Mouse (Mus musculus) limb, embryonic 11.5 days (tissue): ENCODE data around the gene Gpam. TPM values are rescaled to one million over a fixed set of nuclear protein-coding genes. Genes with fewer than 3 reads are reported as not detected.
A peak's percentile ranks its signal among the peaks of the same experiment; 100 is the strongest.

Source experiments
- ATAC-seq: fragments of 200-750 bp; cut with Nextera tagmentation; 2 replicates; pipeline ENCODE4 v1.8.0; 2017; ENCODE audit warnings: low read depth; ENCODE audit not compliant: insufficient number of reproducible peaks, low FRiP score, low TSS enrichment
- DNase-seq: peaks from one replicate; pipeline ENCODE4 v3.0.0-alpha.2; 2015; ENCODE audit warnings: low spot score
- H3K27ac ChIP-seq: fragments of 300-500 bp; sonication (generic); replicated peaks from 2 replicates; pipeline ENCODE4 v1.5.1; 2014; ENCODE audit warnings: low read depth, mild to moderate bottlenecking, low read length
- H3K27me3 ChIP-seq: fragments of 300-500 bp; sonication (generic); 2 replicates; pipeline ENCODE4 v1.6.1; 2014; ENCODE audit warnings: mild to moderate bottlenecking, low read length, mixed read lengths; ENCODE audit not compliant: control insufficient read depth, insufficient read depth
- H3K36me3 ChIP-seq: fragments of 300-500 bp; sonication (generic); 2 replicates; pipeline ENCODE4 v1.6.1; 2014; ENCODE audit warnings: mild to moderate bottlenecking, low read length, moderate library complexity, mixed read lengths; ENCODE audit not compliant: control insufficient read depth, insufficient read depth
- H3K4me1 ChIP-seq: fragments of 300-500 bp; sonication (generic); 2 replicates; pipeline ENCODE4 v1.6.1; 2014; ENCODE audit warnings: low read length, mixed read lengths; ENCODE audit not compliant: control insufficient read depth, insufficient read depth
- H3K4me2 ChIP-seq: fragments of 300-500 bp; sonication (generic); 2 replicates; pipeline ENCODE4 v1.6.1; 2014; ENCODE audit warnings: low read depth, mild to moderate bottlenecking, moderate library complexity; ENCODE audit not compliant: severe bottlenecking
- H3K4me3 ChIP-seq: fragments of 300-500 bp; sonication (generic); 2 replicates; pipeline ENCODE4 v1.5.1; 2014; ENCODE audit warnings: low read depth, low read length
- H3K9ac ChIP-seq: fragments of 300-500 bp; sonication (generic); 2 replicates; pipeline ENCODE4 v1.6.1; 2014; ENCODE audit warnings: mild to moderate bottlenecking, low read length
- H3K9me3 ChIP-seq: fragments of 300-500 bp; sonication (generic); 2 replicates; pipeline ENCODE4 v1.6.1; 2016; ENCODE audit warnings: low read length; ENCODE audit not compliant: control insufficient read depth
- WGBS: fragments of 180-500 bp; shearing (Covaris S2); extraction: QIAGEN DNeasy Blood & Tissue Kit; methylation state at CpG from one replicate; pipeline ENCODE4 v1.1.7; 2014; 5-methylcytosine and 5-hydroxymethylcytosine counted together
- polyA plus RNA-seq: library from polyadenylated mRNA; unstranded; fragments of >200 nt; fragmentation: Nextera tagmentation; extraction: Ambion mirVana; gene quantifications from 2 replicates; pipeline ENCODE4 v1.2.1, GENCODE M21; 2014

The Gpam gene
- polyA plus RNA-seq, 1 experiment from 2014 or later = 14.4 TPM

GRCm38 (mm10) chr19:55122351-55122980, 4.6 kb downstream of the Gpam start:
- ATAC-seq = 0 out of 2 replicates have a peak, but pooled peaks have one; percentile 17
- H3K4me2 ChIP-seq = no peak overlapping the region
- no peak overlapping the region for H3K27ac ChIP-seq

GRCm38 (mm10) chr19:55121836-55122235, 5.2 kb downstream of the Gpam start:
- 61% methylated on average over 6 of the region's 6 CpGs for WGBS
- H3K36me3 ChIP-seq = no peaks in the 10 kb centered on the region
- H3K9ac ChIP-seq = no peak overlapping the region
- H3K27me3 ChIP-seq = no peaks in the 10 kb centered on the region
- no peak for ATAC-seq
- no peak overlapping the region for H3K27ac ChIP-seq
- no peak overlapping the region for H3K4me3 ChIP-seq
- no peaks in the 10 kb centered on the region for H3K9me3 ChIP-seq
- no peak overlapping the region for H3K4me2 ChIP-seq
- no peaks in the 10 kb centered on the region for H3K4me1 ChIP-seq
- DNase-seq = no peak

More at GRCm38 (mm10) chr19:55122351-55122980, 4.6 kb downstream of the Gpam start:
- no peak overlapping the region for H3K4me3 ChIP-seq
- no peak for DNase-seq
- H3K9ac ChIP-seq = no peak overlapping the region
- 88% methylated on average over 4 of the region's 4 CpGs for WGBS
- H3K36me3 ChIP-seq = no peaks in the 10 kb centered on the region
- H3K4me1 ChIP-seq = no peaks in the 10 kb centered on the region
- H3K9me3 ChIP-seq = no peaks in the 10 kb centered on the region
- no peaks in the 10 kb centered on the region for H3K27me3 ChIP-seq

- H3K27ac ChIP-seq = no peak overlapping the region
Measured at GRCm38 (mm10) chr19:55120518-55121244, 6.4 kb downstream of the Gpam start.

GRCm38 (mm10) chr19:55119541-55119940, 7.5 kb downstream of the Gpam start:
- no peaks in the 10 kb centered on the region for H3K27me3 ChIP-seq
- ATAC-seq (no peak), DNase-seq (no peak)
- no peaks in the 10 kb centered on the region for H3K36me3 ChIP-seq
- no peak overlapping the region for H3K27ac ChIP-seq
- no peak overlapping the region for H3K4me2 ChIP-seq
- H3K9ac ChIP-seq = no peak overlapping the region
- no peak overlapping the region for H3K4me3 ChIP-seq
- H3K4me1 ChIP-seq = no peaks in the 10 kb centered on the region
- H3K9me3 ChIP-seq = no peaks in the 10 kb centered on the region
- 80% methylated on average over 2 of the region's 2 CpGs for WGBS

More at GRCm38 (mm10) chr19:55120518-55121244, 6.4 kb downstream of the Gpam start:
- no peak overlapping the region for H3K9ac ChIP-seq
- H3K4me1 ChIP-seq = no peaks in the 10 kb centered on the region
- no peaks in the 10 kb centered on the region for H3K9me3 ChIP-seq
- 74% methylated on average over 11 of the region's 11 CpGs for WGBS
- no peaks in the 10 kb centered on the region for H3K27me3 ChIP-seq
- H3K4me3 ChIP-seq = no peak overlapping the region
- no peaks in the 10 kb centered on the region for H3K36me3 ChIP-seq
- ATAC-seq (no peak), DNase-seq (no peak)
- H3K4me2 ChIP-seq = no peak overlapping the region

GRCm38 (mm10) chr19:55117991-55118390, 9.0 kb downstream of the Gpam start:
- no peak for DNase-seq
- H3K9me3 ChIP-seq = no peaks in the 10 kb centered on the region
- H3K27me3 ChIP-seq = no peaks in the 10 kb centered on the region
- H3K9ac ChIP-seq = no peak overlapping the region
- no peak overlapping the region for H3K4me3 ChIP-seq
- no peaks in the 10 kb centered on the region for H3K4me1 ChIP-seq
- H3K36me3 ChIP-seq = no peaks in the 10 kb centered on the region
- H3K27ac ChIP-seq = no peak overlapping the region
- 90% methylated on average over 3 of the region's 3 CpGs for WGBS
- no peak for ATAC-seq
- H3K4me2 ChIP-seq = no peak overlapping the region

GRCm38 (mm10) chr19:55117059-55117815, 9.8 kb downstream of the Gpam start:
- Histone ChIP-seq H3K36me3 (no peaks in the 10 kb centered on the region), H3K9ac (no peak overlapping the region), H3K4me2 (no peak overlapping the region), H3K27ac (no peak overlapping the region), H3K27me3 (no peaks in the 10 kb centered on the region), H3K4me3 (no peak overlapping the region), H3K9me3 (no peaks in the 10 kb centered on the region), H3K4me1 (no peaks in the 10 kb centered on the region)
- DNase-seq (no peak), ATAC-seq (no peak)
- WGBS = 76% methylated on average over 6 of the region's 6 CpGs

GRCm38 (mm10) chr19:55115532-55115931, 11.5 kb downstream of the Gpam start:
- Histone ChIP-seq H3K4me2 (no peak overlapping the region), H3K4me3 (no peak overlapping the region), H3K4me1 (no peaks in the 10 kb centered on the region), H3K36me3 (no peaks in the 10 kb centered on the region), H3K9ac (no peak overlapping the region), H3K27me3 (no peaks in the 10 kb centered on the region), H3K27ac (no peak overlapping the region), H3K9me3 (no peaks in the 10 kb centered on the region)
- ATAC-seq = no peak
- no peak for DNase-seq
- WGBS = 89% methylated on average over 4 of the region's 4 CpGs

- Histone ChIP-seq H3K4me3 (no peak overlapping the region), H3K9ac (no peak overlapping the region), H3K4me1 (no peaks in the 10 kb centered on the region), H3K27me3 (no peaks in the 10 kb centered on the region), H3K9me3 (no peaks in the 10 kb centered on the region), H3K27ac (no peak overlapping the region), H3K36me3 (no peaks in the 10 kb centered on the region), H3K4me2 (no peak overlapping the region)
- no peak for DNase-seq
- ATAC-seq = no peak
- 89% methylated on average over 5 of the region's 5 CpGs for WGBS
Measured at GRCm38 (mm10) chr19:55114825-55115395, 12.1 kb downstream of the Gpam start.
